Mouse (Mus musculus): Measurements from ENCODE around the gene Fam184a. TPM values are rescaled to one million over a fixed set of nuclear protein-coding genes. Genes with fewer than 3 reads are reported as not detected.

Gene Fam184a
- total RNA-seq, 2 experiments from 2014 or later = 23.7 to 30.3 TPM

GRCm38 (mm10) chr10:53613955-53614354, 137.0 kb downstream of the Fam184a start:
- DNase-seq (ENCODE audit: low spot score in 2 of 2) = no peak
- intact Hi-C loops (cut with DNase I) = no loop called here

GRCm38 (mm10) chr10:53612172-53612571, 138.8 kb downstream of the Fam184a start:
- intact Hi-C loops (cut with DNase I) = no loop called here
- DNase-seq (ENCODE audit: low spot score in 2 of 2) = peak; percentile 18

- no peak for DNase-seq (ENCODE audit: low spot score in 2 of 2)
- intact Hi-C loops (cut with DNase I) = no loop called here
Measured at GRCm38 (mm10) chr10:53608274-53608673, 142.6 kb downstream of the Fam184a start.

- intact Hi-C loops (cut with DNase I) = no loop called here
- no peak for DNase-seq (ENCODE audit: low spot score in 2 of 2)
Measured at GRCm38 (mm10) chr10:53605328-53605727, 145.6 kb downstream of the Fam184a start.

DNA sequence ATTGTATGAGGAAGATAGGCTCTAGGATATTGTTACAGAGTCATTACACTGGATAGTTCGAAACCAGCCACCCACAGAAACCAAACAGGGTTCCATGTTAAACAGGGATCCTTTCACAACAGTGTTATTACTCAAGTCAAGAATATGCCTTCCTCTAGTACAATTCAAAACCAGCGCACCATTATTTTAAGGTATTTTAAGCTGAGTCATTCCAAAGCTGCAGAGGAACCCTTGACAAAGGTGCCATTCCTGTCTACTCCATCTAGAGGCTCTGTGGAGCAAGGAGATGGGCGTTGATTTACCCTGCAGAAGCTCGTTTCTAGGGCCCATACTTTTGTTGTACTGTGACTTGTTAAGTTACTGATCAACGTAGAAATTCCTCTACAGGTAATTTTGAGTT, 152.1 kb downstream of the Fam184a start:
- intact Hi-C loops (cut with DNase I) = loop anchor here (10.0 kb wide), 2 partner anchors 224 to 254 kb away; partner anchors contain the start of gene Cep85l
- no peak for DNase-seq (ENCODE audit: low spot score in 2 of 2)

GRCm38 (mm10) chr10:53597121-53597881, 153.6 kb downstream of the Fam184a start:
- DNase-seq (ENCODE audit: low spot score in 2 of 2) = peak; percentile 37 to 57
- intact Hi-C loops (cut with DNase I) = loop anchor here (10.0 kb wide), 2 partner anchors 222 to 252 kb away; partner anchors contain the start of gene Cep85l

GRCm38 (mm10) chr10:53596677-53597120, 154.2 kb downstream of the Fam184a start, which contains the start of gene Asf1a:
Gene Asf1a, plus strand, starts transcription at chr10:53596757.
- peak; percentile 96 to 98 for DNase-seq (ENCODE audit: low spot score in 2 of 2)
- intact Hi-C loops (cut with DNase I) = loop anchor here (1.0 to 10.0 kb wide), 3 partner anchors 33 to 252 kb away; partner anchors contain the start of gene Cep85l

DNA sequence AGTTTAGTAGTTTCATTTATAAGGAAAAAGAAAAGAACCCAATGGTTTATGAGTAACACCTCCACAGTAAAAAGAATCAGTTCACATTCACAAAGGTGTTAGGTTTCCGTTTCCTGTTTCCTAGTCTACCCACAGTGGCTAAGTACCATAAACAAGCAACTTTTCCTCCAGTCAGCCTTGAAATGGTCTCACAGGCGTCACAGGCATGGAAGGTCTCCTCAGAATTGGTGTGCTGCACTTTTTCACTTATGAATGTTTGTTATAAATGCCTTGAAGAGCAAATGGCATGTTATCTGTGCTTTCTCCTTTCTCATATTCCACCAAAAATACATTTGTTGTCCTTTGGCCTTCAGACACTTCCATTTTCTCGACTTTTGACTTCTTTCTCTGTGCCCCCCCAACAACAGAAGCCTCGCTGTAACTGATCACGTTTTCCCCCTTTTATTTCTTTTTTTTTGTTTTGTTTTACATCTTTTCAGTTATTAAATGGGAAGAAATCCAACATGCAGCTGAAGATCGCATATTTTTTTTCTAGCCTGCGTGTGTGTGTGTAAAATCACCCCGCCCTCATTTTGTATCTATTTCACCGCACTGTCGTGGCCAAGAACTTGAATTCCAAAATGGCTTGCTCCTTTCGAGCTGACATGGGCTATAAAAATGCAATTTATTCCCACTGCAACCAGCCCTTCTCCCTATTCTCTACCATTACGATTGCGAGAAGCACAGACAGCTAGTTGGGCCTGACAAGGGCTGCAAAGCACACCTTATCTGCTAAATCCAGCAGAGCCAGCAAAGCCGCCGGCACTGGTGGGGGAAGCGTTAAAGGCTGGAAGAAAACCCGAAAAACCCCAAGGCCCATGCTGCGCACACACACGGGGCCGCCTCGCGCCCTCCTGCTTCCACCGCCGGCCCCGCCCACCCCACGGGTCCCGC, 154.9 kb downstream of the Fam184a start:
- intact Hi-C loops (cut with DNase I) = loop anchor here (1.0 to 10.0 kb wide), 3 partner anchors 33 to 251 kb away; partner anchors contain the start of gene Cep85l
- peak in 1 of 2 experiments; percentile 10 for DNase-seq (ENCODE audit: low spot score in 2 of 2)

- DNase-seq (ENCODE audit: low spot score in 2 of 2) = peak in 1 of 2 experiments; percentile 58
Measured at GRCm38 (mm10) chr10:53585777-53586176, 165.1 kb downstream of the Fam184a start.

More at GRCm38 (mm10) chr10:53585777-53586176, 165.1 kb downstream of the Fam184a start:
- intact Hi-C loops (cut with DNase I) = no loop called here

Other genes starting within 250 kb of the Fam184a start
- gene Asf1a, start 154.4 kb downstream of the Fam184a start, total RNA-seq (2021) = 10 to 100 TPM; 22.1 to 25.1 TPM
- 1 to 10 TPM; 5.3 to 5.8 TPM for gene Mcm9, start 120.7 kb downstream of the Fam184a start, total RNA-seq (2021)